Mouse (Mus musculus) right cerebral cortex, postnatal 10 days (tissue): ENCODE measurements around the gene Eif4e3.

Source experiments
- DNase-seq, 2 experiments: peaks; one replicate each; pipeline ENCODE4 v3.0.0; 2021; ENCODE audit warnings: low spot score in 2 of 2

Gene Eif4e3

DNA sequence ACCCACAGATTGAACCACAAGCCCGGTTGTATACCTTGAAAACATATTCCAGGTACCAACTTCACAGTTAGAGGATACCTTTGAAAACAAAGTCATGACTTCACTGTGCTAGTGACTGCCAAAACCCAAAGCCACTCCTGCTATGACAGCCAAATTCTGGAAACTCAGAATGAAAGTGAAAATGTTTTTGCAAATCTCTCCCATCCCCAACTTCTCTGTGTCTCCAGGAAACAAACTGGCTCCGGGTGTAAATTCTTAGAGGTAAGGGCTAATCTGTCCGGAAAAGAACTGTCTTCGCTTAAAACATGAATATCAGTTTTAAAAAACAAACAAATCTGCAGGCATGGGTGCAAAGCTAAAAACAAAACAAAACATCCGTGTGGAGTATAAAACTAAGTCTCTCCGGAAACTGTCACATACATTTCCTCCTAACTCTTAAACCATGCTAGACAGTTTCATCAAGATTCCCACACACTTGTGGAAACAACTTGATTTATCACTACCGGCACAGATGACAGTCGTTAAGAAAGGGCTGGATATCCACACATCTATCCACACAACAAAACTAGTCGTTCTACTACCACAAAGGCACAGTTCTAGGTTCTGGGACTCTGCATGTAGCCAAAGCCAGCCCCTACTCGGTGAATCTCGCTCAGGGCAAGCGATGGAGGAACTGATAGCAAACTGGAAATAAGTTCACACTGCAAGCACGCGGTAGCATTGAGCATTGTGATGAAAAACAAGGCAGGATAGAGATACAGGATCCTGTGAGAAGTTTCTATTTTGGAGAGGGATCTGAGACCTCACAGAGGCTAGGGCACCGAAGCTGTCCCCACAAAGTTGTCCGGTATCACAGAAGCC is 884 bp downstream of the Eif4e3 start:
- DNase-seq: no peak

DNA sequence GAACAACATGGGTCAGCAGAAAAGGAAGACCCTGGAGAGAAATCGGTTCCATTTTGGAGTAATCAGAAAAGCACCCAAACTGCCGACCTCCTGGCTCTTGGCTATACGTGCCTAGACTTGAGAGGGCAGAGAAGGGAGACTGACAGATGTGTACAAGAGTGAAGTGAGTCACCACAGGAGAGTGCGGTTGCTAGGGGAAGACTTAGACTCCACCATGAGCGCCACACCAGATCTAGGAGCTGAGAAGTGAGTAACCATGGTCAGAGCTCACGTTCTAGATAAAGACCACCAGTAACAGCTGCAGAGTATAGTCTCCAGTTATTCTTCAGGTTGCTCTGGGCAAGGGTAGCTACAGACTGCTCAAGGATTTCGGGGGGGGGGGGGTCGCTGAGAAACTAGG is 3.3 kb downstream of the Eif4e3 start:
- DNase-seq: no peak

DNA sequence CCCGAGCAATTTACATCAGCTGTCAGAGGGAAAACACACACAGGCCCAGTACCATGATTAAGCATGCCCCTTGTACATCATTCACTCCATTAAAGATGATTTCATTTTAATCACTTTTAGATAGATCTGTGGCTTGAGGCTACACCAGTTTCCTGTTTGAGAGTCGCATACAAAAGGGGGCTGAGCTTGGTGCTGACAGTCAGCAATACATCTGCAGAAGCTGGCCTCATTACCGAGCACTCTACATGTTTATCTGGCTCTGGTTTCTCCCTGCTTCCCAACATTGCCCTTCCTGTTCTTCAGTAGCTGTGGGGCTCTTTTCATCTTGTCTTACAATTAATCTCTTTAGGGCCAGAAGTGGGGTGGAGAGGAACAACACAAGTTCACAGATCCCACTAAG is 6.1 kb downstream of the Eif4e3 start:
- DNase-seq: no peak

DNA sequence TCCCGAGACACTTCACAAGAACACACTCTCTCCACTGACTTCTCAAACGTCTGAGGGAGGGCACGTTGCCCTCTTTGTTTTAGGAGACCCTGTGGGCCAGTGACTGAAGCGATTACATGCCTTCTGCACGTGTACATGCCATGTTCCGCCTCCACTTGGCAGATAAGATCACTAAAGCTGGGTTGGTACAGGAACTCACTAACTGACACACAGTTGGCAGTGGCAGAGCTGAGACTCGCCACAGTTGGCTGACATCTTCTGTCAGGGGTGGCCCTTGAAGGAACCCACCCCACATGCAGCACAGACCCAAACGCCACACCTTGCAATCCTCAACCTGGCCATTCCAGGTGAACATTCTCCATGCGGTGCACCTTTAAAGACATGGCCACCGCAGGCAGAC is 8.0 kb downstream of the Eif4e3 start:
- no peak for DNase-seq

DNA sequence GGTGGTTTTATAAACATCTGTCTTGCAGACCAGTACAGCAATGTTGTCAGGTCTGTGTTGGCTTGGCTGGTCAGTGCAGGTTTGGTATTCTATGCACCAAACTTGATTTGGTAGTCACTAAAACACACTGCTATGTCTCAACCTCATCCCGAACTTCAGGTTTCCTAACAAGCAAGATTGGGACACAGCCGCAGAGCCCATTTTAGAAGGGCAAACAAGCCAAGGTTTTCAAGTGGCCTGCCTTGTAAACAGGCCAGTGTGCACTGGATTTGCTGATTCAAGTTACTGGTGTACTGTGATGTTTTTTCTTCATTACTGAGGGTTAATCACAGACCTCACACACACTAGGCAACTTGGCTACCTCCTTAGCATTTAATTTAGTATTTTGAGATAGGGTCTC is 10.5 kb downstream of the Eif4e3 start:
- DNase-seq: no peak

DNA sequence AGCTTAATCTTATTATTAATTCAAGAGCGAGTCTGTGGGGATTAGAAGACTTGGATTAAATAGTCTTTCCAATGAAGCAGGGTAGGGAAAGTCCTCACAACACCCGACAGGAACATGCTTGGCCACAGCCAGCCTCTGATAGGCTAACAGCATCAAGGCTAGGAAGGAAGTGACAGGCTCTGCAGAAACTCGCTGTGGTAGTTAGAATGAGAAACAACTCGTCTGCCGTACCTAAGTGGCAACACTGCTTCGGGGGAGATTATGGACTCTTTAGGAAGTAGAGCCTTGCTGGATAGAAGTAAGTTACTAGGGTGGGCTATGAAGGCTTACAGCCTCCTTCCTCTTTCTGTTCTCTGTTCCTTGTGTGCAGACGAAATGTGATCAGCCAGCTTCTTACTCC is 11.1 kb downstream of the Eif4e3 start:
- DNase-seq: no peak

DNA sequence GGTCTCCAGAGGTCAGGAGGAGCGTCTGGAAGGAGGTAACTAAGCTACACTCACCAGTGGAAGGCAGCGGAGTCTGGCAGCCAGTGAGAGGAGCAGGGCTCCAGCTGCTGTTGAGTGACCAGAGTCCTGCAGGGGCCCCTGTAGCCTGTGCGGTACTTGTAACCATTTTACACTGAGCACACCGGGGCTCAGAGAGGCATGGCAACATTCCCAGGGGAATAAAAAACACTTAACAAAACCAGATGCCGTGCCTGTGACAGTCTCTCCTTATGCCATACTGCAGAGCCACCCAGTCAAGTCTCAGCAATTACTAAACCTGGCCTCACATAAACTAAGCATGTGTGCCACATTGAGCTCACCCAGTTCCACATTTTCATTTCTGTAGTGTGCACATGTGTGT is 12.2 kb downstream of the Eif4e3 start:
- no peak for DNase-seq

DNA sequence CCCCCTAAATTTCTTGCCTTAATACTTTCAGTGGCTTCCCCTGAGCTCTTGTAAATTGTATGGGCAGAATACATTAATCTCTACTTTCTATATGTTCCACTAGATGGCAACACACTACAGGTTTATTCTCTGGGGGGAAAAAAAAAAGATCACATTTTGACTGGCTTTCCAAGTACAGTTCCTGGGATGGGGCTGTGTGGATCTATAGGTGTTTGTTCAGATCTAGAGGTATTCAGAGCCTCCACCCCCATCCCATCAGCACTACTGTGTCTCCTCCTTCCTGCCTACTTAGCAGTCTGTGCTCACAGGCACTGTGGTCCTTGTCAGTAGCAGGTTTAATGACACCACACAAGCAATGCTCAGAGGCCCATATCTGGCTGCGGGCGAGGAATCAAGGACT is 14.2 kb downstream of the Eif4e3 start:
- DNase-seq: no peak

DNA sequence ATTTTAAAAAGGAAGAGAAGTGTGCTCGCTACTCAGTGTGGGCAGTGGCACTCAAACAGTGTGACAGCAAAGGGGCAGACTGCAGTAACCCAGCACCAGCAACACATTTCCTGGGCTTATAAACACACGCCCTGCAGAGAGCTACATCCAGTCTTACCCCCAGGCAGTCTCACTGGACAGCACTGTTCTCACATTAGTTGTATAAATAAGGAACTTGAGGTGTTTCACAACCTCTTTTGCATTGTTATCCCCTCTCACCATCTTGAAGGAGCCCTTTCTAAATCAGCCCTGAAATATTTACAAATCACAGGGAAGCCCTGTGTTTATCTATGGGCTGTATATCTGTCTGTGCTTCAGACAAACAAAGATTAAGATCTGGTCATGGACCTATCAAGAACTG is 17.3 kb downstream of the Eif4e3 start:
- DNase-seq: no peak

DNA sequence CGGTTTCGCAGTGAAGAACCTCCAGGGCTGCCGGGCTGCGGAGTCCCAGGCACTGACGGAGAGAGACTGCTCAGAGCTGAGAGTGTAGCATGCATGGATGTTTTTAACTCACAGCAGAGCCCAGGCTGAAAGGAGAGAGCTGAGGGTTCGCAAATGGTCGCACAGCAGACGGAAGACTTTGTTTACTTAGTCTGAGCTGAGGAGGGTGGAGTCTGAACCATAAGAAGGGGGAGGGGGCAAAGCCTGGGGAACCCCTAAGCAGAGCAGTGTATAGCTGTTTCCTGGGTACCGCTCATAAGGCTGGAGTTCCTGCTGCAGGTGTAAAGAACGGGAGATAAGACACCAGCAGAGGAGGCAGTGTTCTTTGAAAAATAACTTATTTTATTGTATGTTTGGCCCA is 20.2 kb downstream of the Eif4e3 start:
- DNase-seq: no peak

DNA sequence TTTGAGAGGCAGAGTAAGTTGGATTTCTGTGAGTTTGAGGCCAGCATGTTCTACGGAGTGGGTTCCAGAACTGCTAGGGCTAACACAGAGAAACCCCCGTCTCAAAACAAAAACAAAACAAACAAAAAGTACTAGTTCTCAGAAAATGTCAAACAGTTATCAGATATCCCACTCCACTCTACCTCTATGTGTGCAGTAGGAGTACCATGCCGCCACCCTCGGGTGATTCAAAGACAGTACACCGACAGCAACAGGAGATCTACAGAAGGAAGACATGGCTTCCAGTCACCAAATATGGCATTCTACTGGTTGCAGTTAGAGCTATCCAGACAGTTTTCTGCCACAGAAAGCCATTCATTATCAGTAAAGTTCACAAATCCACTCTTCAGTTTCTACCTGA is 21.7 kb downstream of the Eif4e3 start:
- no peak for DNase-seq

DNA sequence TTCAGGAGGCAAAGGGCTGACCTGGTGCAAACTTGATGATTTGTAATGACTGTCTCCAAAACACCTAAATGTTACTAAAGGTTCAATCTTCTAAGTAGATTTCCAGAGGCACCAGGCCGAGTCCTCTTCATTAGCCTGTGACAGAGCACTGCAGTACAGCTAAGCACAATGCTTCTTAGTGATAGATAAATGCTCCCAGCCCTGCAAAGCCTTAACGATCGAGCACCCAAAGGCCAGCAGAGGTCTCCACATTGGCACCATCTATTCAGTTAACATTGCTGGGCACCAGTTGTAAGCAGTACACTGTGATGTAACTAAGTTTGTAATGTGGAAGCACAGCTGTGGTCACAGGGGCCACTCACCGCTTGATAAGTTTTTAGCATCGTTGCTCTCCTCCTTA is 22.2 kb downstream of the Eif4e3 start:
- DNase-seq: no peak

DNA sequence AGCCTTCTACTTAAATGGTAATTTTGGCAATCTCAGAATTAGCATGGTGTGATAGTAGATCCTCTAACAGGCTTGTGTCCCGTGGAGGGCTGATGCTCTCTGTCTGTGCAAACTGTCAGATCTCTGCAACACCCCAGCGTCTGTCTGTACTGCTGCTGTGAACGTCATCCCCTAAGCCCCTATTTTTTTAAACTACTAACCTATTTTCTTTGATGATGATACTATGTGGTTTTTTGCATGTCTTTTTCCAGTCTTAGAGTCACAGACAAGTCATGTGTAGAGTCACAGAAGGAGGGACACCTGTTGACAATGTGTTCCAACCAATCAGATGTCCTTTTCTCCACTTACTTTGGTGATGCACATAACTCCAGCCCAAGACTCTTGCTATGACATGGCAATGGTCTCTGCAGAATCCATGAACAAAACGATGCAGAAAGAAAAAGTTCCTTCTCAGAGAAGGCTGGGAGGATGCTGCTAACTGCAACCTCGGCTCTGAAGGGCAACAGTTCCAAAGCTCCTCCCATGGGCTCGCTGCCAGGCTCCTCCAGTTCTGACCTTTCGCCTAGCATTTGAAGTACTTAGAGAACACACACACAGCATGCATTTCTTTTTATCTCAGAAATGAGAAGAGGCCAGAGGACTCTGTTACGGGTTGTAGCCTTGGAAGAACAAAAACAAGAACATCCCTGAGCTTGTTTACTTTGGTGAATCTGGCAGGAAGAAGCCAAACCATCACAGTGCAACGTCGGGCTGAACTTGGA is 23.0 kb downstream of the Eif4e3 start:
- DNase-seq: no peak

DNA sequence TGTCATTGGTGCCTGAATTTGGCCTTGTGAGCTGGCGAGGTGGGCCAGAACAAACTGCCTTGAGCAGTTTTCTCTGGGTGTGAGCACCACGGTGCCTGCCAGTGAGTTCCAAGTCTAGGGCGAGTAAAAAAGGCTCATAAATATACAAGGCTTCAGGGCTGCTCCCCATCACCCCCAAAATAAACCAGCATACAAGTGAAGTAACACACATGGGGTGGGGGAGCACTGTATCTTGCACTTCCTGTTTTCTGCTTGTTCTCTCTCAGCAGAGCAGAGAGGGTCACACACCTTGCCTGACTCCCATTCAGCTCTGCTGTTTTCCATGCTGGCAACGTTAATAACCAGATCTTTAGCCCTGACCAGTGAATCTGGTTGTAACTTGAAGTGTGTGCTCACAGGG is 29.1 kb downstream of the Eif4e3 start:
- no peak for DNase-seq

DNA sequence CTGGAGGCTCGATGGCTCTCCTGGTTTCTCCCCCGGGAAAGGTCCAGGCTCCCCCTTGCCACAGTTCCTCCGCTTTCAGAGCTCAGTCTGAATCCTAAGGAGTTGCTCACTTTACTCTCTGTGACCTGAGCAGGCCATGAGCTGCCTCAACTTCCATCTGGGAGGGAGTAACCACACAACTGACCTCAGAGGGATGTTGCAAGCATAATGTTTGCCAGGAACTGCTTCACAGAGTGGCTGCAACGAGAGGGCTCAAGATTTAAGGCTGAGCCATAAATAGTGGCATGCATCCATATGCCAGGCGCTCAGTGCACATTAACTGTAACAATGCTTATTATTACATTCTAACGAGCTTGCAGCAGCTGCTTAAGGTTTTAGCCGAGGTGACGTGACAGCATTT is 29.8 kb downstream of the Eif4e3 start:
- no peak for DNase-seq

DNA sequence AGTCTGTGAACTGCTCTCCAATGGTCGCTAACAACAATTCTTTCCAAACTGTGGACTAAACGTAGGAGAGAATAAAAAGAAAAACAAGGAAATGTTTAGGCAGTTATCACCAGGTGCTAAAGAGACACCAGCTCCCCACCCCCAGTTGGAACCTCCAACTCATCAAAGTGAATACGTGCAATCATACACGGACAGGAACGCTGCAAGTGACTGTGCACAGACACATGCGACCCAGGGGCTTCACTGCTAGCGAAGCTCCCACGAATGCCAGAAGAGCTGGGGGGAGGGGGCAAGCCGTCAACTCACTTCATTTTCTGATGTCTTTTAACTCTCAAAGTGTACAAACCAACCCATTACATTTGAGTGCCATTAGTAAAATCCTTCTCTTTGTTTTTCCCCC is 30.4 kb downstream of the Eif4e3 start:
- no peak for DNase-seq

DNA sequence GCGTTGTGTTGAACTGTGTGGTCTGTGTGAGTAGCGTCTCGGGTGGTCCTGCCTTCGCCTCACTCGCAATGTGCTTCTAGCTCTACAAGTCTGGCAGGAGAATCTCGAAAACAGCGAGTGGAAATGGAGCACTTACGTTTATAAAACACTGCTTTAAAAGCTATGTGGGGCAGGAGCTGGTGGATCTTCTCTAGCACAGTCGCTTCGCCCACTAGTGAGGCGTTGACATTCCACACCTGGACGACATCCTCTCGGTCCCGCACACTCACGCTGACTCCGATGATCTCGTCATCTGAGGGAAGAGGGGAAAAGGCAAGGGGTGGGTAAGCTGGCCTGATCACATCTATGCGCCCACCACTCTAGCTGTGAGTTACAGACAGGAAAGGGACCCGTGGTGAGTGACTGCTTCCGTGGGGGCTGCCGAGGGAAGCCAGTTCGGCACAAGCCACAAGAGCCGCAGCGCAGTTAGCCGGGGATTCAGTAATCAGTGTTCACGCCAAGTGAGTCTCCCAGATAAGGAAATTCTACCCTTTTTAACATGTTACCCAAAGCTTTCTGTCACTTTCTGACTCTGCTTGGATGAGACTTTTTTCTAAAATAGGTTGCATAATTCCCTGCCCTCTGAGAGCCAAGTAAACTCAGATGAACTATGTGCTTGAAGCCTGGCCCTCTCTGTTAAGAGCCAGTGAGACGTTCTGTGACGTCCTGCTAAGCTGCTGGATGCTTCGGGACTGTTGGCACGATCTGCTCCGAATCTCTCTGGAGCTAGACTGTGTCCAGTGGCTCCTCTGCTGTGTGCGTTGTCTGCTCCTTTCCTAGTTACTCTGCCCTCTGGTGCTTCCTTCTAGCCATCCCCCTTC is 34.2 kb downstream of the Eif4e3 start:
- no peak for DNase-seq

DNA sequence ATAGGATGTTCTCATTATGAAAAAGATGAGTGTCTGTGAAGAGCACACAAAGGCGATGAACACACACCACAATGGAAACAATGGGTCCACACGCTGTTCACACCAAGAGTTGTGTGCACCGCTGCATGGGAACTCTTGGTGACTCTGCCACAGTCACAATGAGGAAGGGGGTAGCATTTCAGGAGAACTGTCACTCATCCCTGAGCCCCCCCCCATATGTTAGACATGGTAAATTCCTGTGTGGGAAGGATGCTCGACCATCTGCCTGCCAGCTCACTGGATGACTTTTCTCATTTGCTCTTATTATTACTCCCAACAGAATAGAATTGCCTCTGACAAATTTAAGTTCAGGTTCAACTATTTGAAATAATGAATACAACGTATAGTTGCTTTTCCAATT is 34.9 kb downstream of the Eif4e3 start:
- no peak for DNase-seq

DNA sequence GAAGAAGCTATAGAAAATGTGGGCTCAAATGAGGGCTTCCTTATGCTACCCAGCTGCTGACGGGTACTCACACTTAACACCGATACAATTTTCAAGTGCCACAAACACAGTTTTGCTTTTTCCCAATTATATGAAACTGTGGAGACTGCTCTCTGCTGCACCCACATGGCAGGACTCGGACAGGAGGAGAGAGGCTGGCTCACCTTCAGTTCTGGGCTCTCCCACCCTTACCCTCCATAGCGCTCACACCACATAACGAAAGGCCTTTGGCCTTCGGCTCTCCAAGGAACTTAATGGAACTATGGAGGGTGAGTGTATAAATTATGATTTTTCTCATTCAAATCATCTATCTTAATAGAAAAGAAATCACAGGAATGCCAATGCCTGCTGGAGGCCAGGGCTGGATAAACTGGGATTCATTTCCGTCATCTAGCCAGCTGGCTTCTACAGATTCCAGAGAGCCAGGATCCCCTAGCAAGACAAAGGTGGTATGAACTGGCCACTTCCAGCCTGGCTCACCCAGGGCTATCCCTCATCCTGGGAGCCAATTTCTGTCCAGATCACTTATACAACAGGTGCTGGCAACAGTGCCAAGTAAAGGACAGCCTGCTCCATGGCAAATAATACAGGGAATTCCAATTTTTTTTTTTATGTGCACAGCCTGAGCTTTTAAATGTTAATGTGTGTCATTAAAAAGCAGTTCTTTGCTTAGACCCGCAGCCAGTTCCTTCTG is 36.7 kb downstream of the Eif4e3 start:
- DNase-seq: no peak

DNA sequence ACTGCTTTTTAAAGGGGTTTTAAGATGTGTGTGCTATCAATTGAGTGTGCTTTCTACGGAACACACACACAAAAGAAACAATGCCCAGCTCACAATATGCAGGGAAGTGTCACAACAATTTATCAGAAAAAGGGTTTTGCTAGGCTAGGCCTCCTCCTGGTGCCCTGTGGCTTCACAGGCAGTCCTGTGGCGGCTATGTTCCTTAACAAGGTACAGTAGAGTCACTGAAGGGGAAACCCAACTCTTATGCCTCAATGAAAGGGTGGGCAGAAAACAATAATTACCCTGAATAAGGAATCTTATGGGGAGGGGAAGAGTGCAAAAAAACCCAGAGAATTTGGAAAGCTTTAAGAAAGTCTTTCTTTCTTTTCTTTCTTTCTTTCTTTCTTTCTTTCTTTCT is 40.2 kb downstream of the Eif4e3 start:
- no peak for DNase-seq

DNA sequence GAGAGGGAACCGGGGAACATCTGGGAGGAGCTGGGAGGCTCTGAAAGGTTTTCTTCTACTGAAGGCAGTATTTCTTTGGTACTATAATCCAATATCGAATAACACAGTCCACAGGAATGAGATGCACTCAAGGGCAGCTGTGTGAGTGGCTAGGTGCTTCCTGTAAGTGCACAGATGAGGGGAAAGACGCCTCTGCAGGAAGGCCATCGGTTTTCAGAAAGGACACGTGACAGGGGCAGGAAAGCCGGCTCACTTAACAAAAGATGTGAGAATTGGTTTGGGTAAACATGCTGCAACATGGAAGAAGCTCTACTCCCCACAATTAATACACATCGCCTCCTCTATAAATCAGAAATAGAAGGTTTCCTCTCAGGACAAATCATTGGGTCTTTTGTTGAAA is 40.8 kb downstream of the Eif4e3 start:
- no peak for DNase-seq

DNA sequence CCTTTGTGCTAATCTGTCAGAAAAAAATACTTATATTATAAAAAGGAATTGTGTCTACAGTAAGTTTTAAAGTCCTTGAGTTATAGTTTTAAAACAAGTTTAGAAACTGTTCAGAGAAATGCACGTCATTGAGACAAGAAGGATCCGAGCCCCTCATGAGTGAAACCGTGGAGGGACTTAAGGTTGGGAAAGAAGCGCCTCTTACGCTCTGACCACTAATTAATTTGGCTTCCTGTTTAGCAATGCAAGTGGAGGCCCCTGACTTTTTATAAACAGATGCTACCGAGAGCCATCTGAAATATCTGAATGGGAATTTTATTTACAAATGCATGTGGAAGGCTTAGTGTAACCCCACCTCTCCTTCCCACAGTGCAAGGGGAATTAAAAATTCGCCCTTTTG is 41.3 kb downstream of the Eif4e3 start:
- no peak for DNase-seq
